Mouse (Mus musculus) gastrocnemius, adult 18-20 months (tissue): ENCODE results near the gene Fbxl14. TPM values are rescaled to one million over a fixed set of nuclear protein-coding genes. Genes with fewer than 3 reads are reported as not detected.
"Not testable (repeated sequence)": the region's sequence is repeated elsewhere in the genome, so short reads cannot be mapped to it uniquely, and the experiment has no call there.

ENCODE experiments used
- DNase-seq: peaks from one replicate; pipeline ENCODE4 v3.0.0; 2021; ENCODE audit warnings: low spot score
- total RNA-seq, 2 experiments: library from RNA; stranded (reverse); gene quantifications; 2 replicates each; pipeline ENCODE4 v1.2.3; 2021

Fbxl14 gene
- total RNA-seq, 2 experiments from 2014 or later = 10.4 to 11.5 TPM

- DNase-seq = no peak
These were observed 11.7 kb upstream of the Fbxl14 start for GRCm38 (mm10) chr6:119467785-119468059.

- no peak for DNase-seq
These were observed 8.7 kb upstream of the Fbxl14 start for GRCm38 (mm10) chr6:119470777-119471176.

- peak; percentile 63 for DNase-seq
These were observed 7.3 kb upstream of the Fbxl14 start for GRCm38 (mm10) chr6:119472135-119472534.

- DNase-seq = no peak
These were observed 6.8 kb upstream of the Fbxl14 start for GRCm38 (mm10) chr6:119472705-119473104.

GRCm38 (mm10) chr6:119473446-119473845 is 6.0 kb upstream of the Fbxl14 start:
- DNase-seq = no peak

- no peak for DNase-seq
These were observed 5.5 kb upstream of the Fbxl14 start for GRCm38 (mm10) chr6:119473992-119474391.

GRCm38 (mm10) chr6:119475988-119476387 is 3.5 kb upstream of the Fbxl14 start:
- no peak for DNase-seq

- DNase-seq = no peak
These were observed 1.7 kb upstream of the Fbxl14 start for GRCm38 (mm10) chr6:119477686-119478310.

- DNase-seq = peak; percentile 79
These were observed 717 bp upstream of the Fbxl14 start for GRCm38 (mm10) chr6:119478560-119479342.

GRCm38 (mm10) chr6:119479876-119480705 is 623 bp downstream of the Fbxl14 start:
- DNase-seq = peak; percentile 25

- DNase-seq = no peak
These were observed 1.4 kb downstream of the Fbxl14 start for GRCm38 (mm10) chr6:119480706-119481331.

GRCm38 (mm10) chr6:119481741-119482390 is 2.4 kb downstream of the Fbxl14 start:
- not testable (repeated sequence) for DNase-seq

- DNase-seq = no peak
These were observed 3.6 kb downstream of the Fbxl14 start for GRCm38 (mm10) chr6:119482958-119483600.

- no peak for DNase-seq
These were observed 6.0 kb downstream of the Fbxl14 start for GRCm38 (mm10) chr6:119485486-119485885.

- DNase-seq = no peak
These were observed 7.1 kb downstream of the Fbxl14 start for GRCm38 (mm10) chr6:119486381-119487084.

GRCm38 (mm10) chr6:119487085-119487458 is 7.6 kb downstream of the Fbxl14 start:
- DNase-seq = no peak

- no peak for DNase-seq
These were observed 8.2 kb downstream of the Fbxl14 start for GRCm38 (mm10) chr6:119487619-119488018.

- DNase-seq = no peak
These were observed 10.3 kb downstream of the Fbxl14 start for GRCm38 (mm10) chr6:119489765-119490164.

GRCm38 (mm10) chr6:119490549-119490948 is 11.1 kb downstream of the Fbxl14 start:
- DNase-seq = no peak

- DNase-seq = no peak
These were observed 11.5 kb downstream of the Fbxl14 start for GRCm38 (mm10) chr6:119491006-119491405.
